Mouse (Mus musculus): ENCODE measurements at regions not wholly inside any gene's neighbourhood (a gene's known extent, or its start where the extent isn't known, plus 50 kb on each side); places are given as distances from the start of the nearest gene placed in this dataset.

DNA sequence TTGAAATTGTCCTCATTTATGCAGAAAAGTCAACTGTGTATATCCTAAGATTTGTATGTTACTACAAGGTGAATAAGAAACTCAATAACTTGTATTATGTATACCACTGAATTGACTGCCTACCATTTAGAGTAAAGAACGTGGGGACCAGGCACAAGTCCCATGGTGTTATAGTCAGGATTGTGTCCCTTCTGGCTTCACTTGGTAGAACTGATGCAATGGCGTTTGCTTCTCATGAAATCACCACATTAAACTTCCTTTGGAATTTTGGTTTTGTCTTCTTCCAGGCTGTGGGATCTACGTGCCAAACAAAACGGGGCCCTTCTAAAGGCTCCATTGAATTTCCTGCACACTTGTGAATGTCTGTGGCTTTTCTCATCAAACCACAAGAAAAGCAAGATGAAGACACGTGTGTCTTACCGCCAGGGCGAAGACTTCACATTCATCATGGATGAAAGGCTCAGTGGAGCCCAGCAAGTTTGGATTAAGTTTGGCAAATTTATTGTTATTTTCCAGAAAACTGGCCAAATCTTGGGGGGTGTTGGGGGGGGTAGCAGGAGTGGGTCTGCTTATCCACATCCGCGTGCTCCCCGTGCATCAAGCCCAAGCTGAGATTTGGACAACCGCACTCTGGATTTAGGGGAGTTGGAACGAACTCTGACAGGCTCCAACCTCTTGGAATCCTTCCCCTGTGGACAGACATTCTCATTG lies 353.3 kb downstream of the Ankrd50 start:
- DNase-seq (ENCODE audit: low spot score in 2 of 2) = no peak

DNA sequence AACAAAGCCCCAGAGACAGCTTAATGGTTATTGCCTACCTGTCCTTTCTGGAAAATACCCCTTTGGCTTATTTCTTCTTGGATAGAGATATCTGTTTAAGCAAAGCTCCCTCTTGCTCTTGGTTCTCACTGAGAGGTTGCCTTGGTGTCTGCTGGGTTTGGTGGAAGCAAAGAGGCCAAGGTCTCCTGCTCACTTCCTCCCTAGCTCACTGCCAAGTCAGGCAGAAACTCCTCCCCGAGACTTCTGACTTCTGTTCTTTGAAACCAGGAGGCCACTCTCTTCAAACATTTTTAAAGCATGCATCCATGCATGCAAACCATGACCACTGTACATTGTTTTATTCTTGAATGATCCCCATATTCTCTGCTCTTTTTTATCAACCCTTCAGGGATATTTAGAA lies 354.6 kb downstream of the Ankrd50 start:
- peak; percentile 50 to 52 for DNase-seq (ENCODE audit: low spot score in 2 of 2)

DNA sequence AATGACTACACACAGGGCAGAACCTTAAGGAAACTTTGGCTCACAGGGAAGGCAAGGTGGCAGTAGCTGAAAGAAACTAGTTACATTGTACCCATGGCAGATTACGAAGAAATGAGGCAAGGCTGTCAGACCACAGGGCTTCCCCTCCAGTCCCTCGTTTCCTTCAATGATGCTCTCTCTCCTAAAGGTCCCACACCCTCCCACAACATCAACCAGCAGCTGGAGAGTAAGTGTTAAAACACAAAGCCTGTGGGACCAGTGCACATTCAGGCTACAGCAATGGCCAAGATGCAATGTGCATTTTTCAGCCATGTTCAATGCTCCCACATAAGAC lies 355.5 kb downstream of the Ankrd50 start:
- no peak for DNase-seq (ENCODE audit: low spot score in 2 of 2)

DNA sequence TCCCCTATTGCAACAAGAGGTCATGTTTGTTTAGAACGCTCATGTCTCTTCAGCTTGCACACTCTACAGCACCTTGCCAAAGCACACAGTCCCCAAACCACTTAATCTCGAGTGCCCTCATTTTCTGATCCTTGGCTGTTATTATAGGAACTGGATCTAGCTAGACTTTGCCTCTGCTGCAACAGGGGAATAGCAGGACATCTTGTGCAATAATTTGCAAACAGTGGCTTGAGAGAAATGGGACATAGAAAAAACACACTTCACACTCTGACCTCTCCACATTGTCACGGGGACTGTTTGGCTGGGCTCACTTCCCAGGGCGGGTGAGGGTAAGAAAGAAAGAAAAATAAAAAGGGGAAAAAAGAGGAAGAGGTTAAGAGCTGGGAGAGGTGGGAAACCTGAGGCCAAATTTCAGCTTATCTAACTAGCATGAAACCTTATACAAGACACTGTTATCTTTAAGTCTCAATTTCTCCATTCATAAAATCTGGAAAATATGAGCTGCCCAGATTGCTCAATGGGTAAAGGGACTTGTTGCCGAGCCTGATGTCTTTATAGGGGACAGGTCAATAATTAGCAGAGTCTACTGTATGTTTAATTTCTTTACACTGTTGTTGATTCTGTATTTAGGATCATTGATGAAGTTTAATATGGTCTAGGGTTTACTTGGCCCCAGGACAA lies 356.0 kb downstream of the Ankrd50 start:
- no peak for DNase-seq (ENCODE audit: low spot score in 2 of 2)

DNA sequence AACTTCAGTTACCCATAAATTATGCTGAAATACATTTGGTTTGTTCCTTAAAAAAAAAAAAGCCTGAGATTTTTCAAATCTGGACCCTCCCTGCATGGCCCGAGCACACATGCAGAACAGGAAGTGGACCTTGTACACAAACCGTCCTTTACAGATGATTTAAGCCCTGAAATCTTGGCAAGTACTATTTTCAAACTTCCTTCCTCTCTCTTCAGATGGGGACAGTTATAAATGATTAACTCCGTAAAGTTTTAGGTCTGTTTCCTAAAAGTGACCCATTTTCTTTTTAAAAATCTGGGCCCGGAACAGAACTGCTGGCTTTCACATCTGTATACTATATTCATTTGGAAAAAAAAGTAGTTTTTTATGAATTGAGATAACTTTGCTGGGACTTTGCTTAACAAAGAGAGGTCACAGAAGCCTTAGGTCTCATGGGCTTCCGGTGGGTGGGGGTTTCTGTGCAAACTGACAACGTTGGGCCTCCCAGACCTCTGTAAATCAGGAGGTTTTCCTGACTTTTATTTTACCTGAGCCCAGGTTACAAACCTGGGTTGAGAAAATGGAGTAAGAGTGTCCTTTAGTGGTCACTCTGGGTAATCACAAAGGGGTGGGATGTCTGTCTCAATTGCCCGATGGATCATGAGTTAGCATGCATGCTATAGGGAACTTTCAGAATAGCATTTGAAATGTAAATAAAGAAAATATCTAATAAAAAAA lies 368.4 kb downstream of the Ankrd50 start:
- peak; percentile 12 to 17 for DNase-seq (ENCODE audit: low spot score in 2 of 2)

DNA sequence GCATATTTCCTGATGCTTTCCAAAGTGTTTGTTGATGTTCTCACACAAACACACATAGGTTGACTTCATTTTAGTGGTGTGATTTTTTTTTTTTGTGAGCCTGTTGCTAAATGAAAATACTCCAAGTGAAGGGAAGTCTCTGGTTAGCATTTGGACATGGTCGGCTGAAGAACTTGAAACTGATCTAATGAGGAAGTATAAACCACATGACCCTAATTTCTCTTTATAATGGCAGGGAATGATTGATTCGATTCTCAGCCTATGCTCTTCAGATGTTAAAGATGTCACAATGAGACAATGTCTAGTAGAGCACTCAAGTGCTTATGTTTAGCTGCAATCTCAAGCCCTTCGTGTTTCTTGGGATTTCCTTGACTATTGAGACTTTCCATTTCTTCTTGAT lies 372.1 kb downstream of the Ankrd50 start:
- DNase-seq (ENCODE audit: low spot score in 2 of 2) = no peak

DNA sequence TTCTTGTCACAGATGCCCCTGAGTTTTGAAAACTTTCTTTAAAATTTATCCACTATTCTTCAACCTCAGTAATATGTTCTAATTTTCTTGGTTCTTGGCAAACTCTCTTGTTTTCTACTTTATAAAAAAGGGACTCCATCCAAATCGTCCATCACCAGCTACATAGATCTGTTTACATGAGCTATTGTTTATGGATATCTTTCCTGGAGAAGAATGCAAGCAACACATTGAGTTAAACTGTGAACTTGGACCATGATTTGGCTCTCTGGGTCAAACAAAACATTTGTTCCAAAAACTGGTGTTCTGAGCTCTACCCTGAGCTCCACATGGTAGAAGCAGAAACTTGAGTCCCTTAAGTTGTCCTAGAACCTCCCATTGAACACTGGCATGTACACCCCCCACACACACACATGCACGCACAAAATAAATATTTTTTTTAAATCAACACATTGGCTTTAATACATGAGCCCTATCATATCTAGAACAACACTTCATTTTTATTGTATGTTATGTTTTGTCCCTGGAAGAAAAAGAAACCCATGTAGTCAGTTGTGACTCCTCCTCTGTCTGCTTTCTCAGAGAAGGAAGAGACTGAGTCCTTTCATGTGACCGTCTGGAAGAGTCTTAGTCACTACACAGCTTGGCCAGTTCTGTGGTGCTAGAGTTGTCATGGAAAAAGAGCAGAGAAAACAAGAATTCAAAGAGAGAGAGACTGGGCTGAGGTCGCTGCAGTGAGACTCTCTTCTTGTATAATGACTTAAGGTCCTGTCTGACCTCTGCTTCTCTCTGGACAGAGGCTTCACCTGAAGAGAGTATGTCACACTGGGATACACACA lies 379.4 kb downstream of the Ankrd50 start:
- DNase-seq (ENCODE audit: low spot score in 2 of 2) = no peak

DNA sequence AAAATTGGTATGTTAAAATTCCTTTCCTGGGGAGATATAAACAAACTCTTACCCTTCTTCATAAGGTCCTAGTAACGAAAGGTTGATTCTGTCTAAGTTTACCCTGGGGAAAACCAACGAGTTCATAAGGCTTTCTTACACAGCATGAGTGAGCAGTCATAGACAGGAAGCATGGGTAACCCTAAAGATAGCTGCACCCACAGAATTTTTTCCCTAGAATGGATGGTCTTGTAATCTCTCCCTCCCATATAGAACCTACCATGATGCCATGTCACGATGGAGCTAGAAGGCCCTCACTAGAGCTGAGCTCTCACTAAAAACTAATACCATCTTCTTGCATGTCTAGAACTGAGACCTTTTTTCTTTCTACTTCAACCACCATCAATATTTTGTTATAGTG lies 380.1 kb upstream of the Gm5148 start:
- DNase-seq (ENCODE audit: low spot score in 2 of 2) = no peak

DNA sequence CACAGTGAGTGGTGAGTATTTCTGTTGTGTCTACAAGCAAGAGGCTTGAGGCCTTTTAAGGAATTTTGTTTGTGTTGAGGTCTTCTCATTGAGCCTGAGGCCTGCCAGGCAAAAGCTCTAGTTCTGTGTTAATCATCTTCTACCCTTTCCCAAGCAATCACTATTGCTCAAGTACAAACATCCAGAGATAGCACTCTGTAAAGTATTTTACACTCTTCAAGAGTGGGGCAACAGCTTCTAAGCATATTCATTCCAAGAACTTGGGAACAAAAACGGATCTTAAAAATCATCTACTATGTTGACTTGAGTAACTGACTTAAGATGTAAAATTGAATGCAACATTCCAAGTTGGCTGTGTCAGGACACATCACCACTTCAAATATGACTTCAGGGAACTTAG lies 378.7 kb upstream of the Gm5148 start:
- no peak for DNase-seq (ENCODE audit: low spot score in 2 of 2)

DNA sequence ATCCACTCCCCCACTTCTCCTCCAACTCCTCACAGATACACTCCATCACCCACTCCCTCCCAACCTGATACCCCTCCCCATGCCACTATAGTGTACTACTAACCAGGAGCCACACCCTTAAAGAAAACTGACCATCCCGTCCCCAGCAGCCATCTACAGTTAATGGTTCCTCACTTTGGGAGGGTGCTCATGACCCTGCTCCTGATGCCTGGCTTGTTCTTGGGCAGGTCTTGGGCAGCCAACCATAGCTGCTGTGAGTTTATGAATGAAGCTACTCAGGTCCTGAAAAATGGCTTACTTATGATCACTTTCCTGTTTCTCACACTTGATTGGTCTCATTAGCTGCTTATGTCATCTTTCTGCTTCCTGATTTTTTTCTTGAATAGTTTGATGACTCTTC lies 377.9 kb upstream of the Gm5148 start:
- no peak for DNase-seq (ENCODE audit: low spot score in 2 of 2)

DNA sequence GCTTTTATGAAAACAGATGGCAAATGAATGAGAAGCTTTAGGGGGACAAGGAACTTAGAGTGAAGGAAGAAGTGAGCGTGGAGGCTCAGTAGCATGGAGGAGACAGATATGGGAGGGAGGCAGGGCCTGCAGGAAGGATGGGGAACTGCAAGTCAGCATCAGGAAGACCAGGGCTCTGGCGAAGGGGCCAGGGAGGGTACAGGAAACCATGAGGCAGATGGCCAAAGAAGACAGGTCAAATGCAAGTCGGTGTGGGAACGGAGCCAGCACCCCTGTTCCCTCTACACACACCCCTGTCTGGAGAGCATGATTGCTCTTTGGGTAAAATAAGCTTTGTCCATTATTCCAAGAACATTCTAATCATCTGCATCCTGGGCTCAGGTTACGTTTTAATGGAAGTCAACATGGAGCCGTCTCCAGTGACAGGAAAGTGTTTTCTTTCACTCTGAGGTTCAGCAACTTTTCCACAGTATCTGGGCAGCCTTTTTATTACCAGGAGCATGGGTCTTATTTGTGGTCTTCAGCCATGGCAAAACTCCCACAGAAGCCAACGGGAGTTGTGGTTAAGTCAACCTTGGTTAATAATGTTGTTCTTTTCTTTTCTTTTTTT lies 370.2 kb upstream of the Gm5148 start:
- no peak for DNase-seq (ENCODE audit: low spot score in 2 of 2)

DNA sequence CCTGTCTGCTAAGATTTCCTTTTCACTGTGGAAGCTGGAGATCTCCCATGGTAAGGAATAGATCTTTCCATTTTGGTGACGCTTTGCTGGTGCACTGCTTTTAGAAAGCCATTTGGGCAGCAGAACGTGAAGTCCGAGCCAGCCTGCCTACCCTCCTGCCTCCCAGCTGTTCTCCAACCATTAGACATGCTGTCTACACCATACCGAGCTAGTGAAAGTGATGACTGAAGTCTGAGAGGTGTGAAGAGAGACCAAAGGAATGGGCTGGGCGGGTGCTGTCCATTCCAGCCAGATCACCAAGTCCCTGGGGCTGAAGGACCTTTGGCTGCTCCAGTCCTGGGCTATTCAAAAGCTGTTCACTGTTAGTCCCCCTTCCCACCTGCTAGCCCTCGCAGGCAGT lies 360.3 kb upstream of the Gm5148 start:
- no peak for DNase-seq (ENCODE audit: low spot score in 2 of 2)

DNA sequence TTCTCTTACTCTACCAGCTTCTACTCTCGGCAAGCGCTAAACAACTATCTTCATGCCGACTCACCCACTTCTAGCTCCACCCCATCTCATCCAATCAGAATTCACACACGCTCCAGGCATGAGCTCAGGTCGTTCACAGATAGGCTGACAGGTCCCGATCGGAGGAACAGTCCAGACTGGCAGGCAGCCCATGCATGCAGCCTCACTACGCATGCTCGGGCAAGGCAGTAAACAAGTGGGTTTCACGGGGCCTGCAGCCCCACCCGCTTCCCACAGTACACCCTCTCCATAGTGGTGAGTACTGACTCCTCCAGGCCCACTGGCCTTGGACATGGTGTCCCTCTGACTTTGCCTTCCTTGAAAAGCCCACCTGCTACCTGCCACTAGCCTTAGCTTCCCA lies 358.1 kb upstream of the Gm5148 start:
- DNase-seq (ENCODE audit: low spot score in 2 of 2) = no peak

DNA sequence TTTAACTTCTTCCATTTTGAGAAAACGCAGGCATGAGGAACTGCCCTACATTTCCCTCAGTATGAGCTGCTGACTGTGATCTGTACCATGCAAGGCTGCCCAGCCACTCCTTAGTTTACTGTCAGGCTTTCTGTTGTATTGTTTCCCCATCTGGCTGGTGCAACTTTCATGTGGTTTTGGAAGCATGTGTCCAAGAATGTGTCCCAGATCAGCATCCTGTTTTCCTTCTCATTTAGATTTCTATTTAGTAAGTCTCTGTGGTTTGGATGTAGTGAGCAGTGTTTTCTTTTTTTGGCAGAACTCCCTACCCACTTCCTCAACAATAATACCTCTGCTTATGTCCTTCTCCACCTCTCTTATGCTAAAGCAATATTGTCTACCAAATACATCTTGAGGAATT lies 352.5 kb upstream of the Gm5148 start:
- DNase-seq (ENCODE audit: low spot score in 2 of 2) = no peak

DNA sequence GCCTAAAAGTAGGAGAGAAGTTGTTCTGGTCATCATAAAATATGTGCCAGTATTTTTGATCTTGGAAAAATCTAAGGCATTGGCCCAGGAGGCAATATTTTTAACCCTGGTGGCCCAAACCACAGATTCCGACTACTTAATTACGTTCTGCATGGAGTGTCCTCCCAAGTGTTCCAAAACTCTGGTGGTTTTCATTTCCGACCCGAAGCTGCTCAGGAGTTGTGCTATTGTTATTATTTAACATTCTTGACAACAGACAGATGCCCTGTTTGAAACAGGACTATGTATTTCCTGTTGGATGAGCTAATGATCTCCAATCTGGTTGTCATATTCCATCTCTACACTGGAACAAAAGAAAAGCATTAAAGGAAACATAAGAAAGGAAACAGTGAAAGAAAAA lies 349.7 kb upstream of the Gm5148 start:
- no peak for DNase-seq (ENCODE audit: low spot score in 2 of 2)

DNA sequence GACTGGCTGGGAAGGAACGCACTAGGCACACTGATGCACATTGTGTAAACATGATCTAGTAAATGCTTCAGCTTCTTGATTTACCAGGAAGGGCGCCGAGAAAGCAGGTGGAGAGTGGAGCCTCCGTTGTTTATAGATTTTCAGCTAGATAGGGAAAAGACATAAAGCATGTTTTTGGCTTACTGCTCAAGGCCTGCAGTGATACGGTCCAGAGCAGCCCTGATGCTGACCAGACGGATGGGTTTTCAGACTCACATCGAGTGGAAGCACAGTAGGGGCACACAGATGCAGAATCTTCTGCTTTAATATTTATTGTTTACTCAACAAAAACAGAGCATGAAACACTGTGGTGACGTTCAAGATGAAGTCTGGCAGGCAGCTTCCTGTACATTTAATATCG lies 331.3 kb upstream of the Gm5148 start:
- DNase-seq (ENCODE audit: low spot score in 2 of 2) = no peak

DNA sequence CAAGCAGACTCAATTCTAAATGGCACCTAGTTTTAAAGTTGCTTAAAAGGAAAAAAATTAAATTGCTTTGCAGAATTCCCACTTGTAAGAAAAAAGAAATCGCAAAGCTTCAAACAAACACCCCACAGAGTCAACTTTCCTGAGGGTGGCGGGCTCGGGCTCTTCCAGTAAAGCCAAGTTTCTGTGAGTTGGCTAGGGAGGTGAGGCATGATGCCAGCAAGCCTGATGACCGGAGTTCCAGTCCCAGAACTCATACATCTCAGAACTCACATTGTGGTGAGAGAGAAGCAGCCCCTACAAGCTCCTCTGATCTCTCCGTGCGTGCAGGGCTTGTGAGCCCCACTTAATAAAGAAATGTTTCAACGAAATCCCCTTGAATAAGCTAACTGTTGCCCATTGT lies 328.7 kb upstream of the Gm5148 start:
- DNase-seq (ENCODE audit: low spot score in 2 of 2) = no peak

DNA sequence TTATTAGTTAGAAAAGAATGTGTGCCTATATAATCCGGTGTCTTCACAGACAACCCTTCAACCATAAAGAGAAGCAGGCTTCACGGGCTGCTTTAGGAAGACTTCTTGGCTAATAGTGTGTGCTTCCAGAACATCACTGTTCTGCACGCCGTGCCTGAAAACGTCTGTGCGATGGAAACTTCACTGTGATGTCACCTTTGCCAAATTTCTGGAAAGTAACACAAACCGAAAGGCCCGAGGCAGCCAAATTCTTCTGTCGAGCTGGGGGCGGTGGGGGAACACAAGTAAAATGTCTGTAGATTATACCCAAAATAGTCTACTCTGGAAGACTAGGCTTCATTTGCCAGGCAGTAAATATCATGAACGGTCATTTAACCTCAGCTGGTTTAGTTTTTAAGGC lies 327.5 kb upstream of the Gm5148 start:
- DNase-seq (ENCODE audit: low spot score in 2 of 2) = no peak

DNA sequence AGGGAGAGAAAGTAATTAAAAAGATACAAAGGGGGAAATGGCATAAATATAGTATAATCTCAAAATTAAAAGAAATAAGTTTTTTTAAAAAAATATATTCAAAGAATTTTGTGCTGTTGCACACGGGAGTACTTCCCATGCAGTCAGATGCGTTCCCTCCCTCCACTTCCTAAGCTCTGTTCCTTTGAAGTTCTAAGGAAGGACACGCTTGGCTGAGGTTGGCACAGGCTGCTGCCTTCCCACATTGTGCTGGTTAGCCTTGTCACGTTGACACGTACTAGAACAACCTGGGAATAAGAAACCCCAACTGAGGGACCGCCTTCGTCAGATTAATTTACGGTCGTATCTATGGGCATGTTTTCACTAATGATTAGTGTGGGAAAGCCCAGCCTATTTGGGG lies 326.6 kb upstream of the Gm5148 start:
- no peak for DNase-seq (ENCODE audit: low spot score in 2 of 2)

DNA sequence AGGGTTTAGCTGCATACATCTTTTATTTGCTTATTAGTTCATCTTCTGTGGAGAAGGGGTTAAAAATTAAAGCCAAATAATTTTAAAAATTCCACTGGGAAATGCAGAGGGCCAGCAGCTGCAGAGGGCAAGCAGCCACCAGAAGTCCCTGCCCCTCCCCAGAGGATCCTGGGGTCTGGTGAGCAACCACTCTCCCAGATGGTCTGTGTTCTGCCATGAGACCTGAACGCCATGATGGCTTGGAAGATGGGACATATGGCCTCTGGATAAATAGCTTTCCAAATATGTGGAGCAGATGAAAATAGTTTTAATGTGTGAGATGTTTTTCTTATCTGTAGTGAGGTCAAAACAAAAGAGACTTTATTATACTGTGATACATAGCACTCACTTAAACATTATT lies 326.1 kb upstream of the Gm5148 start:
- DNase-seq (ENCODE audit: low spot score in 2 of 2) = no peak

DNA sequence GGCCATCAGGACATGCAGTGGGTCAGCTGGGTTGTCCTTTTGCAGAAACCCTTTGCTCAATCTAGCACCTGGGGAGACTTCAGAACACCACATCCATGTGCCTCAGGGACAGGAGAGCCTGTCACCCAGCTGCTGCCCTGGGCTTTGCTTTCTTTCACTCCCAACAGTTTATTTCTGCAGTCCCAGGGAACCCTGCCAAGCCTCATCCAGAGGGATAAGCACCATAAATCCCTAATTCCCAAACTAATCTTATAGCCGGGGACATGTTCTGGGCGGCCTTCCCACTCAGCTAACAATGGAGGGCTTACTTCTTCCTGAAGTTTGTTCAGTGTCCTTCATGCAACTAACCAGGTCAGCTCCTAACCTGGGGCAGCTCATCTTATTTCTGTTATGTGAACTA lies 325.0 kb upstream of the Gm5148 start:
- no peak for DNase-seq (ENCODE audit: low spot score in 2 of 2)

DNA sequence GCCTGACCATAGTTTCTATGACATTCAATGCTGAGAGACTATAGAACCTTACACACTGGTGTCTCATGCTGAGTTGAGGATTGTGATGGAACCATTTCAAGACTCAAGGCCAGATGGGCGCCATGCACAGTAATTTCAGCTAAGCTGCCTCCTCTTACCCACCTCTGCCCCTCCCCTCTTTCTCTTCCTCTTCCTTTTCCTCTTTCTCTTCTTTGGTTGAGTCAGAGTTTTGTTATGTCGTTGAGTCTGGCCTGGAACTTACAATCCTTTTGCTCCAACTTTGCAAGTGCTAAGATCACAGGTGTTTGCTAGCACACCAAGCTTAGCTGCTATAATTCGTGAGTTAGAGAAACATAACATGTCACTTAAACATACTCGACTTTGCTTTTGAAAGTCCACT lies 323.2 kb upstream of the Gm5148 start:
- DNase-seq (ENCODE audit: low spot score in 2 of 2) = no peak

Measured in spleen, postnatal 36 days (tissue).